Mouse (Mus musculus): Measurements from ENCODE around the gene Atp6v0a4. TPM values are rescaled to one million over a fixed set of nuclear protein-coding genes. Genes with fewer than 3 reads are reported as not detected.

Atp6v0a4 gene
- polyA plus RNA-seq, 1 experiment, result 0.25 TPM

GRCm38 (mm10) chr6:38048800-38049561, 75.4 kb downstream of the Atp6v0a4 start:
- TF ChIP-seq CTCF (IDR thresholded peaks at IDR 0.05; ENCODE audit: borderline replicate concordance, insufficient read depth, low read depth, low read length), result no peak
- TF ChIP-seq POLR2A (IDR thresholded peaks at IDR 0.05; ENCODE audit: borderline replicate concordance, insufficient read depth, low read length), result no peak
- no peaks in the 10 kb centered on the region for H3K27me3 ChIP-seq (ENCODE audit: control insufficient read depth, insufficient read depth, low read length)
- H3K27ac ChIP-seq (ENCODE audit: insufficient read depth, low read length), result no peak overlapping the region
- H3K4me3 ChIP-seq (replicated peaks; ENCODE audit: insufficient read depth, low read depth, low read length), result no peak overlapping the region
- WGBS, result 56% methylated on average over 6 of the region's 6 CpGs
- H3K4me1 ChIP-seq (ENCODE audit: control insufficient read depth, insufficient read depth, low read length), result no peaks in the 10 kb centered on the region
- DNase-seq, result no peak

- Histone ChIP-seq H3K27ac (ENCODE audit: insufficient read depth, low read length) (no peak overlapping the region), H3K4me1 (ENCODE audit: control insufficient read depth, insufficient read depth, low read length) (no peaks in the 10 kb centered on the region), H3K4me3 (replicated peaks; ENCODE audit: insufficient read depth, low read depth, low read length) (no peak overlapping the region), H3K27me3 (ENCODE audit: control insufficient read depth, insufficient read depth, low read length) (no peaks in the 10 kb centered on the region)
- TF ChIP-seq POLR2A (IDR thresholded peaks at IDR 0.05; ENCODE audit: borderline replicate concordance, insufficient read depth, low read length) (no peak), CTCF (IDR thresholded peaks at IDR 0.05; ENCODE audit: borderline replicate concordance, insufficient read depth, low read depth, low read length) (no peak)
- no peak for DNase-seq
- WGBS, result 75% methylated on average over 4 of the region's 4 CpGs
Observed at GRCm38 (mm10) chr6:38048003-38048402, 76.4 kb downstream of the Atp6v0a4 start.

- no peaks in the 10 kb centered on the region for H3K27me3 ChIP-seq (ENCODE audit: control insufficient read depth, insufficient read depth, low read length)
- no peak within 1 kb of the TSS for H3K27ac ChIP-seq (ENCODE audit: insufficient read depth, low read length)
- no peaks in the 10 kb centered on the region for H3K4me1 ChIP-seq (ENCODE audit: control insufficient read depth, insufficient read depth, low read length)
- H3K4me3 ChIP-seq (replicated peaks; ENCODE audit: insufficient read depth, low read depth, low read length), result no peak within 1 kb of the TSS
- TF ChIP-seq POLR2A (IDR thresholded peaks at IDR 0.05; ENCODE audit: borderline replicate concordance, insufficient read depth, low read length) (no peak), CTCF (IDR thresholded peaks at IDR 0.05; ENCODE audit: borderline replicate concordance, insufficient read depth, low read depth, low read length) (no peak)
- DNase-seq, result no peak
- WGBS, result 48% methylated on average over 6 of the region's 6 CpGs
Observed at GRCm38 (mm10) chr6:38046838-38047237, 77.5 kb downstream of the Atp6v0a4 start, which contains the start of gene Svopl. TSS of gene Svopl (minus strand) at chr6:38046996.

GRCm38 (mm10) chr6:38032801-38033566, 91.4 kb downstream of the Atp6v0a4 start:
- H3K27ac ChIP-seq (ENCODE audit: insufficient read depth, low read length), result no peak overlapping the region
- H3K4me3 ChIP-seq (replicated peaks; ENCODE audit: insufficient read depth, low read depth, low read length), result no peak overlapping the region
- H3K4me1 ChIP-seq (ENCODE audit: control insufficient read depth, insufficient read depth, low read length), result no peaks in the 10 kb centered on the region
- TF ChIP-seq CTCF (IDR thresholded peaks at IDR 0.05; ENCODE audit: borderline replicate concordance, insufficient read depth, low read depth, low read length) (no peak), POLR2A (IDR thresholded peaks at IDR 0.05; ENCODE audit: borderline replicate concordance, insufficient read depth, low read length) (no peak)
- WGBS, result 68% methylated on average over 5 of the region's 5 CpGs
- DNase-seq, result no peak
- no peaks in the 10 kb centered on the region for H3K27me3 ChIP-seq (ENCODE audit: control insufficient read depth, insufficient read depth, low read length)

- 52% methylated on average over 7 of the region's 7 CpGs for WGBS
- Histone ChIP-seq H3K4me1 (ENCODE audit: control insufficient read depth, insufficient read depth, low read length) (no peaks in the 10 kb centered on the region), H3K27me3 (ENCODE audit: control insufficient read depth, insufficient read depth, low read length) (no peaks in the 10 kb centered on the region), H3K27ac (ENCODE audit: insufficient read depth, low read length) (no peak overlapping the region), H3K4me3 (replicated peaks; ENCODE audit: insufficient read depth, low read depth, low read length) (no peak overlapping the region)
- DNase-seq, result no peak
- no peak for TF ChIP-seq POLR2A (IDR thresholded peaks at IDR 0.05; ENCODE audit: borderline replicate concordance, insufficient read depth, low read length)
- TF ChIP-seq CTCF (IDR thresholded peaks at IDR 0.05; ENCODE audit: borderline replicate concordance, insufficient read depth, low read depth, low read length), result no peak
Observed at GRCm38 (mm10) chr6:38031924-38032540, 92.4 kb downstream of the Atp6v0a4 start.

GRCm38 (mm10) chr6:38028205-38028604, 96.2 kb downstream of the Atp6v0a4 start:
- H3K27ac ChIP-seq (ENCODE audit: insufficient read depth, low read length), result no peak overlapping the region
- DNase-seq, result no peak
- TF ChIP-seq CTCF (IDR thresholded peaks at IDR 0.05; ENCODE audit: borderline replicate concordance, insufficient read depth, low read depth, low read length) (no peak), POLR2A (IDR thresholded peaks at IDR 0.05; ENCODE audit: borderline replicate concordance, insufficient read depth, low read length) (no peak)
- H3K4me1 ChIP-seq (ENCODE audit: control insufficient read depth, insufficient read depth, low read length), result no peaks in the 10 kb centered on the region
- 68% methylated on average over 2 of the region's 2 CpGs for WGBS
- no peak overlapping the region for H3K4me3 ChIP-seq (replicated peaks; ENCODE audit: insufficient read depth, low read depth, low read length)
- H3K27me3 ChIP-seq (ENCODE audit: control insufficient read depth, insufficient read depth, low read length), result no peaks in the 10 kb centered on the region

GRCm38 (mm10) chr6:38027771-38028170, 96.6 kb downstream of the Atp6v0a4 start:
- no peaks in the 10 kb centered on the region for H3K4me1 ChIP-seq (ENCODE audit: control insufficient read depth, insufficient read depth, low read length)
- TF ChIP-seq CTCF (IDR thresholded peaks at IDR 0.05; ENCODE audit: borderline replicate concordance, insufficient read depth, low read depth, low read length), result no peak
- no peak for TF ChIP-seq POLR2A (IDR thresholded peaks at IDR 0.05; ENCODE audit: borderline replicate concordance, insufficient read depth, low read length)
- no peak overlapping the region for H3K4me3 ChIP-seq (replicated peaks; ENCODE audit: insufficient read depth, low read depth, low read length)
- H3K27ac ChIP-seq (ENCODE audit: insufficient read depth, low read length), result no peak overlapping the region
- DNase-seq, result no peak
- 41% methylated on average over 1 of the region's 1 CpGs for WGBS
- H3K27me3 ChIP-seq (ENCODE audit: control insufficient read depth, insufficient read depth, low read length), result no peaks in the 10 kb centered on the region
